Mouse (Mus musculus) CD4-positive, CD25-positive, alpha-beta regulatory T cell, adult 2 months (primary cell): ENCODE results near the gene Klhdc1.
A peak's percentile ranks its signal among the peaks of the same experiment; 100 is the strongest.

Source experiments
- DNase-seq: peaks from one replicate; pipeline ENCODE4 v3.0.0-alpha.2; 2012; ENCODE audit warnings: low read depth, low spot score

Gene Klhdc1

DNA sequence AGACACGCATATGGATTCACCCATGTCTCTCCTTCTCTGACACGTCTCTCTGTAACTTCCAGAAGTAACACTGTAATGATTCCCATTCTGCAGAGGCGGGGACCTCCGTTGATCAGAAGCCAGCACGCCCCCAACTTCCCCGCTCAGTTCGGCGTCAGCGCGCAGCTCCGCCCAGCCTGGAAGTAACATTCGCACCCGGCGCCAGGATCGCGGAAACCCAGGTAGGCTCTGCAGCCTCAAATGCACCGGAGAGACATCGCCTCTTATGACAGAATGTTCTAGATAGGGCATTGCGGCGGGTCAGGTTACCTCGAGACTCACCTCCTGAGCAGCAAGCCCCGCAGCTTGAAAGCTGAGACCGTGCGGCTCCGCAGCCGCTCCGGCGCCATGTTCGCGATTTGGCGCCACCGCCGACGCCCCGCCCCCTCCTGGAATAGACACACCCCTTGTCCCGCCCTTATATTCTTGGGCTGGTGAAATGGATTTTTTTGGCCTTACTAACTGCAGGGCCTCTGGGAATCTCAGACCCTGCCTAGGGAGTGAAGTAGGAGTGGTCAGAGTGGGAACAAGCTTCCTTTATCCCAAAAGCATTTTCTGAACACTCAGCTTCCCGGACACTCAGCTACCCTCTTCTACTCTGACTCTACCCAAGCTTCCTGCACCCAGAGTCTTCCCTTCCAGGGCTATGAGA, 13.1 kb upstream of the Klhdc1 start, which contains the start of gene Pole2:
Gene Pole2 (minus strand): TSS at position 420 of the 691 bp plus-strand sequence.
- DNase-seq = peak; percentile 90

DNA sequence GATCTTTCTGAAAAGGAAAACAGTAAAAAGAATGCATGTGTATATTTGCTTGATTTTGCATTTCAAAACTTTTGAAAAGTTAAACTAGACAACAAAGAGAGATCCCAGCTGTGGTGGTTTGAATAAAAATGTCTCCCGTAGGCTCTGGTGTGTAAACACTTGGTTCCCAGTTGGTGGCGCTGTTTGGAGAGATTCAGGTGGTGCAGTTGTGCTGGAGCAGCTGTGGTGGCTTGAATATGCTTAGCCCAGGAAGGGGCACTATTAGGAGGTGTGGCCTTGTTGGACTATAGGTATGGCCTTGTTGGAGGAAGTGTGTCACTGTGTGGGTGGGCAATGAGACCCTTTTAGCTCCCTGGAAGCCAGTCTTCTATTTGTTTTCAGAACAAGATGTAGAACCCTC, 11.7 kb upstream of the Klhdc1 start:
- DNase-seq = peak; percentile 81

GRCm38 (mm10) chr12:69235782-69236181, 5.2 kb upstream of the Klhdc1 start:
- DNase-seq = no peak

GRCm38 (mm10) chr12:69238284-69238683, 2.7 kb upstream of the Klhdc1 start:
- no peak for DNase-seq

DNA sequence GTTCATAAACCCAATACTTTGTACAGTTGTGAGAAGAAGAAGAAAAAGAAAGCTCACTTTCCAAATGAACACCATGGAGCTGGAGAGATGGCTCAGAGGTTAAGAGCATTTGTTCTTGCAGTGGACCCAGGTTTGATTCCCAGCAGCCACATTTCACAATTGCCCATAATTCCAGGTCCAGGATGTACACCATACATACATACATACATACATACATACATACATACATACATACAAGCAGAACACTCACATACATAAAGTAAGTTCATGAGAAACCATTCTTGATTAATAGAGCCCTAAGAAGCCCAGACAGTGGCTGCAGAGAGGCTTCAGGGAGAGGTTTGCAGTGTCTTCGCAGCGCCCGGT, 412 bp downstream of the Klhdc1 start:
- DNase-seq = no peak

DNA sequence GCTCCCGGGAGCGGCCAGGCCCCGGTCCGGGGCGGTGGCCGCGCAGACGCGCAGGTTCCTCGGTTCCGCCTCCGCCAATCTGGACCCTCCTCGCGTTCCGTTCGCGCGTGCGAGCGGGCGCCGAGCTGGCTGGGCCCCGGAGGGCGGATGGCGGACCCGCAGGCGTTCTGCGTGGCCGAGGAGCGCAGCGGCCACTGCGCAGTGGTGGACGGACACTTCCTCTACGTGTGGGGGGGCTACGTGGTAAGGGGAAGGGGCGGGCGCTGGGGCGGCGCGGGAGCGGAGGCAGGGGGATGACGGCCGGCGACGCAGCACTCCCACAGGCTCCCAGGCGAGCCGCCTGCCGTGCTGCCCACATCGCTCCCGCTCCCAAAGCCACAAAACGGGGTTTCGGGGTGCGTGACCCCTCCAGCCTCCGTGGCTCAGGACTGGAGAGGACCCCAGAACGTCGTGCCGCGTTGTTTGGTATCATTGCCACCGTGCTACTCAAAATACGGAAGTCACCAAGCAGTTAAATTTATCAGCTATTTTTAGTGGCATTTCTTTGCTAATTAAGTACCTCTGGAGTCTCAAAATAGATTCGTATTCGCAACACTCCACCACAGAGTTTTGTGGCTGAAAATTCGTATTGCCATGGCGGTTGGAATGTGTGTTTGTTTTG, 925 bp downstream of the Klhdc1 start:
- peak; percentile 74 for DNase-seq

DNA sequence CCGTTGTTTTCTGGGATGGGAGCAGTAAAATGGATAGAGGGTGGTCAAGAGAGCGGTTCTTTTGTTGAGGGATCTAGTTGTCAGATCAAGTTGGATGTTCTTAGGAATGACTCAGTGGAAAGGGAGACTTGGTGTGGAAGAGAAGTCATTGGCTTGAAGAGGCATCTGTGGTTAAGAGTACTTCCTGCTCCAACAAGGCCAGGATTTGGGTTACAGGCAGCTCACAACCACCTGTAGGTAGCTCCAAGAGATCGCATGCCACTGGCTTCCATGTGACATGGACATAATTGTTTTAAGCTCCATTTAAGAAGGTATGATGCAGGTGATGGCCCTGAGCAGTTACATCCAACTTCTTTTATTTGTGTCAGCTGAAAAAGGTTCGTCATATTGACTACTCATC, 8.8 kb downstream of the Klhdc1 start:
- DNase-seq = no peak

DNA sequence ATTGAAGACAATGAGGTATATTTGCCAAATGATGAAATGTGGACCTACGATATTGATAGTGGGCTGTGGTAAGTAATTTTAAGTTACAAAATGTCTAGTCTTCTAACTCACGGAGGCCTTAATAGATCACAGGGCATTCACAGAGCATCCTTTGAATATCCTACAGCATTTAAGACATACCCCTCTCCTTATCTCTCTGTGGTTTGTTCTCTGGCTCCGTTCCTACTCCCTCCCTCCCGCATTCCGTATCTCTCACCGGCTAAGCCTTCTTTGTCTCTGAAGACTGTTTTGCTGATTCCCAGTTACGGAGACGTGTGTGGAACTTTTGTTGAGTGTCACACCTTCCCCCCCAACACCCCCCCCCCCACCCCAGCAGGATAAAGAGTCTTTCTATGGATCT, 9.8 kb downstream of the Klhdc1 start:
- DNase-seq = no peak

DNA sequence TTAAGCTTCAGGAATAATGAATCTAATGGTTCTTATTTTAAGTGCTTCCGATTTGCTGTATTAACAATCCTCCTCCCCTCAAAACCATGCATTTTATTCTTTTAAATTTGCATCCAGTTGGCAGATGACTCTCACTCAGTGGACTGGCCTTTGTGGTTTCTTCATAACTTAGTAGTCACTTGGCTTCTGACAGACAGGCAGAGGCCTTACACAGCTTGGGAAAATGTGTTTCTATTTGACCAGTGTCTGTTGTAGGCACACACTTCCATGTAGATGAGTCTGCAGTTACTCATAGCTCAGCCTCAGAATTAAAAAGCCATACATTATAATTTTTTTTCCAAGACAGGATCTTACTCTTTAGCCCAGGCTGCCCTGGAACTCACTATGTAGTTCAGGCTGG, 12.8 kb downstream of the Klhdc1 start:
- no peak for DNase-seq

DNA sequence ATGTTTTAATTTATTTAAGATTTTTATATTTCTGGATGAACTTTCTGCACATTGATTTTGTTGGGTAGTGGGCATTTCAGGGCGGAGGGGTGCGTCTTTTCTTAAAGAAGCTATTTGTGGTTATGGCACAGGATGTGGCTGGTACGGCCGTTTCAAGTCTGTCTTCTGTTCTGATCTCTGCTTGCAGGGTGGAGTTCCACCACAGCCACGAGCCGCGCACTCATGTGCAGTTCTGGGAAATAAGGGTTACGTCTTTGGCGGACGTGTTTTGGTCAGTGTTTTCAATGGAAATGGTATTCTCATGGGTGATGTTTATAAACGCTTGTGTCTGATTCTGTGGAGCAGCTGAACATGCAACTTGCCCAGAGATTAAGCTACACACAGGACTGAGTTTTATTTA, 16.9 kb downstream of the Klhdc1 start:
- DNase-seq = peak; percentile 84

GRCm38 (mm10) chr12:69262251-69262650, 21.3 kb downstream of the Klhdc1 start:
- no peak for DNase-seq

- DNase-seq = no peak
Measured at GRCm38 (mm10) chr12:69265031-69265430, 24.1 kb downstream of the Klhdc1 start.

DNA sequence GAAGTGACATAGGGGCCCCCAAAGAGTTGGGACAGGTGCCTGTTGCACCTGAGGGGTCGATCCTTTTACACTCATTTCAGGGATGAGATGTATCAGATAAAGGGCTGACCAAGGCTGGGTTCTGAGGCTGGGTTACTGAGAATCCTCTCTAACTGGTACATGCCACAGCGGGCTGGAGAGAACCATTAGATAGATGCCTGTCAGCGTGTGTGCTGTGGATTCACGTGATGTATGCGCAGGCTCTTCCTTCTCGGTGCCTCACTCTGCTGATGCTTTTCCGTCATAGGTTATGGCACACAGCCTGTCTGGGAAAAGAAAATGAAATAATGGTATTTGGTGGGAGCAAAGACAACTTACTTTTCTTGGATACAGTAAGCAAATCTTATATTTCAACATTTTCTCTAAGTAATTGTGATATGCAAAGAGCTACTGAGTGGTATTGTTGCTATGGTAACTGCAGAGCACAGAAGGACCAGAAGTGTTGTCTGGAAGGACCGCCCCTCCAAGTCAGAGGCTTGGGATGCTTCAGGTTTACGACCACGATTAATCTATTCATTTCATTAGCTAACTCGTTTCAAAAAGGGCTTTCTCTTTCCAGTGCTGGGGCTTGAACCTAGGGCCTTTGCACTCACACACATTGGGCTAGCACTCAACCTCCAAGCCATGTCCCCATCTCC, 27.1 kb downstream of the Klhdc1 start:
- no peak for DNase-seq

- no peak for DNase-seq
Measured at GRCm38 (mm10) chr12:69268956-69269355, 28.0 kb downstream of the Klhdc1 start.

- DNase-seq = no peak
Measured at GRCm38 (mm10) chr12:69279931-69280469, 39.0 kb downstream of the Klhdc1 start.

DNA sequence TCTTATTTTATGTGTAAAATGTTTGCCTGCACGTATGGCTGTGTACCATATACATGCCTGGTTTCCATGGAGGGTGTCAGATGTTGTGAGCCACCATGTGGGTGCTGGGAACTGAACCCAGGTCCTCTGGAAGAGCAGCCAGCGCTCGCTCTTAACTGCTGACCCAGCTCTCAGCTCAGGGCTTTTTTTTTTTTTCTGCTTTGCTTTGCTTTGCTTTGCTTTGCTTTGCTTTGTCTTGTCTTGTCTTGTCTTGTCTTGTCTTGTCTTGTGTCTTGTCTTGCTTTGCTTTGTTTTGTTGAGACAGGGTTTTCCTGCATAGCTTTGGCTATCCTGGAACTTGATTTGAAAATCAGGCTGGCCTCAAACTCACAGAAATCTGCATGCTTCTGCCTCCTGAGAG, 39.9 kb downstream of the Klhdc1 start:
- DNase-seq = no peak

DNA sequence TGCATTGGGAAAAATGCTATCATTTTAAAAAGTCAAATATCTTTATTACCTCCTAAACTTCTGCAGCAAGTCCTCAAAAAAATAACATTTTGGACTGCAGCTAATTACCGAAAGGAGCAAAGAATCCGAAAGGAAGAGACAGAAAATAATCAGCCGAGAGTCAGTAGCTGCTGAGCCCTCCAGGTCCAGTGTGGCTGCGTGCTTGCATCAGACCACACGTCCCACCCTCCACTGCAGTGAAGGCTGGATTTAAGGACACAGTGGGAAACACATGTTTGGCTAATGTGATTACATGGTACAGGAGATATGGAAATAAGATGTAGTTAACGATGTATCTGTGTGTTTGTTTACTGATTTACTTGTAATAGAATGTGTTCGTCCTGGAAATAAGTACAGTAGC, 42.2 kb downstream of the Klhdc1 start:
- DNase-seq = no peak

GRCm38 (mm10) chr12:69287535-69287934, 46.6 kb downstream of the Klhdc1 start:
- no peak for DNase-seq

DNA sequence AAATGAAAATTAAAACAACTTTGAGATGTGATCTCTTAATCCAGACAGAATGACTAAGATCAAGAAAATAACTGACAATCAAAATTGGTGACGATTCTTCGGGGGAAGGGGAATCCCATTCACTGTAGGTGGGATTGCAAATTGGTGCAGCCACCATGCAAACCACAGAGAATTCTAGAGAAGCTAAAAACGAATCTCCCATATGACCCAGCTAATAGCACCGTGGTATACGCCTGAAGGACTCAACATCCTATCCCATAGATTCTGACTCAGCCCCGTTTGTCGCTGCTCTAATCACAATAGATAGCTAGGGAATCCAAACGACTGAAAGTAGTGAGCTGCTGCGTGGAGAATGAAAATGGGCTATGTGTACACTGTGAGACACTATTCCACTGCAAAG, 47.7 kb downstream of the Klhdc1 start:
- DNase-seq = no peak

DNA sequence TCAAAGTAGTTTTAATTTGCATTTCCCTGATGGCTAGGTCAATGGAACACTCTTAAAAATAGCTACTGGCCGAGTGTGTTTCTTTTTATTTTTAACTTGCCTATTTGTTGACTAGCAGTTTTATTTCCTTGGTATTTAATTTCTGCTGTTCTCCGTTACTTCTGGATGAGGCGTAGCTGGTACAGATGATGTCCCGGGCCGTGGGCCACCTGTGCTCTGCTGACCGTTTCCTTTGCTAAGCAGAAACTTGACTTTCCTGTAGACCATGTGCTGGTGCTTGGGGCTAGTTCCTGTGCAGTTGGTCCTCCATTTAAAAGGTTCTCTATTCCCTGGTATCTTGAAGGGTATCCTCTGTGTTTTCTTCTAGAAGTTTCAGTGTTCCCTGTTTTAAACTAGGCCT, 51.4 kb downstream of the Klhdc1 start:
- DNase-seq = no peak

- peak; percentile 16 for DNase-seq
Measured at GRCm38 (mm10) chr12:69293815-69294214, 52.8 kb downstream of the Klhdc1 start.

GRCm38 (mm10) chr12:69294936-69295335, 54.0 kb downstream of the Klhdc1 start:
- DNase-seq = peak; percentile 55

DNA sequence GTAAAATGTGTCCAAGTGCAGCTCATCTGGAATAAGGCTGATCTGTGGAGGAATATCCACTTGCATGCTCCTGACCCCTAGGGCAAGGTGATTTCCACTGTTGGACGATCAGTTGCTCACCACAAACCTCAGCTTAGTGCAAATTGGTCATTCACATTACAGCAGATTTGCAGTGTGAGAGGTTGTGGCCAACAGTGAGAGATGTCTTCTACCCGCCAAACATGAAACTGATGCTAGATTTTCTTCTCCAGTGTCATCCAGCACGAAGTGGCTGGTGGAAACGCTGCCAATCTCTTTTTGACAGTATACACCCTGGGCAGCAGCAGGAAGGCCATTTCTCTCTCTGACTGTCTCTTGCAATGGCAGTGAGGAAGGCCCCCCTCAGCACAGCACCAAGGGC, 54.7 kb downstream of the Klhdc1 start:
- peak; percentile 15 for DNase-seq
